Mouse (Mus musculus): ENCODE measurements around the gene Zmym1. TPM values are rescaled to one million over a fixed set of nuclear protein-coding genes. Genes with fewer than 3 reads are reported as not detected.

Zmym1 gene
- total and polyA plus RNA-seq, 2 experiments from 2014 or later, result 14.9 to 16.2 TPM

GRCm38 (mm10) chr4:127083131-127083530 is 22.2 kb upstream of the Zmym1 start:
- Histone ChIP-seq H3K27me3 (ENCODE audit: insufficient read depth, low read length) (no peaks in the 10 kb centered on the region), H3K9me3 (ENCODE audit: low read length) (no peaks in the 10 kb centered on the region), H3K27ac (ENCODE audit: low read depth, low read length) (no peak overlapping the region), H3K36me3 (ENCODE audit: insufficient read depth) (peaks cover under 1% of the 10 kb centered on the region; the same call in 1 of the 2 replicates), H3K4me2 (ENCODE audit: low read depth) (no peak overlapping the region), H3K4me1 (ENCODE audit: insufficient read depth) (no peaks in the 10 kb centered on the region), H3K9ac (no peak overlapping the region), H3K4me3 (ENCODE audit: low read depth, low read length) (no peak overlapping the region)
- no peak for DNase-seq
- 89% methylated on average over 2 of the region's 2 CpGs for WGBS
- TF ChIP-seq CTCF (IDR thresholded peaks at IDR 0.05; ENCODE audit: low read depth), result no peak
- no peak for ATAC-seq

GRCm38 (mm10) chr4:127080806-127081205 is 19.9 kb upstream of the Zmym1 start:
- Histone ChIP-seq H3K4me2 (ENCODE audit: low read depth) (no peak overlapping the region), H3K27me3 (ENCODE audit: insufficient read depth, low read length) (no peaks in the 10 kb centered on the region), H3K27ac (ENCODE audit: low read depth, low read length) (no peak overlapping the region), H3K4me1 (ENCODE audit: insufficient read depth) (no peaks in the 10 kb centered on the region), H3K36me3 (ENCODE audit: insufficient read depth) (no peaks in the 10 kb centered on the region), H3K9ac (no peak overlapping the region), H3K9me3 (ENCODE audit: low read length) (no peaks in the 10 kb centered on the region), H3K4me3 (ENCODE audit: low read depth, low read length) (no peak overlapping the region)
- WGBS, result 45% methylated on average over 1 of the region's 1 CpGs
- no peak for TF ChIP-seq CTCF (IDR thresholded peaks at IDR 0.05; ENCODE audit: low read depth)
- DNase-seq (no peak), ATAC-seq (no peak)

GRCm38 (mm10) chr4:127076875-127077548 is 16.1 kb upstream of the Zmym1 start, which contains the start of gene Zmym6:
Zmym6 (plus strand) TSS chr4:127077383.
- peak; percentile 40 for TF ChIP-seq CTCF (IDR thresholded peaks at IDR 0.05; ENCODE audit: low read depth)

GRCm38 (mm10) chr4:127074915-127075314 is 14.0 kb upstream of the Zmym1 start:
- no peaks in the 10 kb centered on the region for H3K27me3 ChIP-seq (ENCODE audit: insufficient read depth, low read length)
- no peaks in the 10 kb centered on the region for H3K9me3 ChIP-seq (ENCODE audit: low read length)
- DNase-seq, result no peak
- ATAC-seq, result no peak
- no peaks in the 10 kb centered on the region for H3K36me3 ChIP-seq (ENCODE audit: insufficient read depth)
- no peak overlapping the region for H3K27ac ChIP-seq (ENCODE audit: low read depth, low read length)
- no peak overlapping the region for H3K9ac ChIP-seq
- H3K4me1 ChIP-seq (ENCODE audit: insufficient read depth), result no peaks in the 10 kb centered on the region
- no peak for TF ChIP-seq CTCF (IDR thresholded peaks at IDR 0.05; ENCODE audit: low read depth)
- no peak overlapping the region for H3K4me3 ChIP-seq (ENCODE audit: low read depth, low read length)
- no peak overlapping the region for H3K4me2 ChIP-seq (ENCODE audit: low read depth)
- 74% methylated on average over 1 of the region's 1 CpGs for WGBS

More at GRCm38 (mm10) chr4:127076875-127077548, 16.1 kb upstream of the Zmym1 start, which contains the start of gene Zmym6:
- Histone ChIP-seq H3K9me3 (ENCODE audit: low read length) (no peaks in the 10 kb centered on the region), H3K27me3 (ENCODE audit: insufficient read depth, low read length) (no peaks in the 10 kb centered on the region), H3K27ac (ENCODE audit: low read depth, low read length) (peak within 1 kb of the TSS; percentile 96), H3K4me2 (ENCODE audit: low read depth) (peak within 1 kb of the TSS; percentile 70), H3K36me3 (ENCODE audit: insufficient read depth) (no peaks in the 10 kb centered on the region), H3K4me3 (ENCODE audit: low read depth, low read length) (peak within 1 kb of the TSS; percentile 64), H3K4me1 (ENCODE audit: insufficient read depth) (no peaks in the 10 kb centered on the region), H3K9ac (peak within 1 kb of the TSS; percentile 60)
- peak; percentile 100 for DNase-seq
- ATAC-seq, result peak; percentile 98
- under 1% methylated on average over 46 of the region's 46 CpGs for WGBS

- Histone ChIP-seq H3K27ac (ENCODE audit: low read depth, low read length) (no peak overlapping the region), H3K9me3 (ENCODE audit: low read length) (no peaks in the 10 kb centered on the region), H3K9ac (no peak overlapping the region), H3K36me3 (ENCODE audit: insufficient read depth) (no peaks in the 10 kb centered on the region), H3K4me3 (ENCODE audit: low read depth, low read length) (no peak overlapping the region), H3K4me2 (ENCODE audit: low read depth) (no peak overlapping the region), H3K27me3 (ENCODE audit: insufficient read depth, low read length) (no peaks in the 10 kb centered on the region), H3K4me1 (ENCODE audit: insufficient read depth) (0 out of 2 replicates have a peak, but pooled peaks cover 3% of the 10 kb centered on the region)
- no peak for TF ChIP-seq CTCF (IDR thresholded peaks at IDR 0.05; ENCODE audit: low read depth)
- WGBS, result 46% methylated on average over 1 of the region's 1 CpGs
- DNase-seq (no peak), ATAC-seq (no peak)
Measured at GRCm38 (mm10) chr4:127064051-127064450, 3.1 kb upstream of the Zmym1 start.

GRCm38 (mm10) chr4:127054522-127055198 is 6.3 kb downstream of the Zmym1 start:
- ATAC-seq, result no peak
- Histone ChIP-seq H3K4me3 (ENCODE audit: low read depth, low read length) (no peak overlapping the region), H3K27me3 (ENCODE audit: insufficient read depth, low read length) (no peaks in the 10 kb centered on the region), H3K9ac (no peak overlapping the region), H3K4me1 (ENCODE audit: insufficient read depth) (no peaks in the 10 kb centered on the region), H3K27ac (ENCODE audit: low read depth, low read length) (no peak overlapping the region), H3K4me2 (ENCODE audit: low read depth) (no peak overlapping the region), H3K9me3 (ENCODE audit: low read length) (no peaks in the 10 kb centered on the region), H3K36me3 (ENCODE audit: insufficient read depth) (peaks cover 21% of the 10 kb centered on the region)
- WGBS, result 86% methylated on average over 7 of the region's 7 CpGs
- DNase-seq, result no peak
- TF ChIP-seq CTCF (IDR thresholded peaks at IDR 0.05; ENCODE audit: low read depth), result peak; percentile 40; the same call in 1 of the 2 replicates

- Histone ChIP-seq H3K9me3 (ENCODE audit: low read length) (no peaks in the 10 kb centered on the region), H3K27me3 (ENCODE audit: insufficient read depth, low read length) (no peaks in the 10 kb centered on the region), H3K4me3 (ENCODE audit: low read depth, low read length) (no peak overlapping the region), H3K4me1 (ENCODE audit: insufficient read depth) (no peaks in the 10 kb centered on the region), H3K4me2 (ENCODE audit: low read depth) (no peak overlapping the region), H3K9ac (no peak overlapping the region), H3K36me3 (ENCODE audit: insufficient read depth) (peaks cover 35% of the 10 kb centered on the region), H3K27ac (ENCODE audit: low read depth, low read length) (no peak overlapping the region)
- 92% methylated on average over 5 of the region's 5 CpGs for WGBS
- TF ChIP-seq CTCF (IDR thresholded peaks at IDR 0.05; ENCODE audit: low read depth), result no peak
- DNase-seq, result no peak
- no peak for ATAC-seq
Measured at GRCm38 (mm10) chr4:127053071-127053470, 7.9 kb downstream of the Zmym1 start.

All from forebrain, postnatal 0 days (tissue).